Mouse (Mus musculus) neural tube, embryonic 11.5 days (tissue): Measurements from ENCODE around the gene Lgals9. TPM values are rescaled to one million over a fixed set of nuclear protein-coding genes. Genes with fewer than 3 reads are reported as not detected.
A peak's percentile ranks its signal among the peaks of the same experiment; 100 is the strongest.

Experiments used
- ATAC-seq: fragments of 200-750 bp; cut with Nextera tagmentation; 2 replicates; pipeline ENCODE4 v1.8.0; 2017; ENCODE audit warnings: moderate number of reproducible peaks, mild to moderate bottlenecking, moderate TSS enrichment, moderate library complexity; ENCODE audit not compliant: insufficient read depth, low FRiP score, low TSS enrichment
- DNase-seq: peaks from one replicate; pipeline ENCODE4 v3.0.0-alpha.2; 2015; ENCODE audit warnings: low spot score
- H3K27ac ChIP-seq: fragments of 300-500 bp; sonication (generic); 2 replicates; pipeline ENCODE4 v1.5.1; 2014; ENCODE audit warnings: low read depth, mild to moderate bottlenecking, low read length
- H3K27me3 ChIP-seq: fragments of 300-500 bp; sonication (generic); 2 replicates; pipeline ENCODE4 v1.6.1; 2014; ENCODE audit warnings: mild to moderate bottlenecking, low read length, mixed read lengths; ENCODE audit not compliant: control insufficient read depth, insufficient read depth
- H3K36me3 ChIP-seq: fragments of 300-500 bp; sonication (generic); 2 replicates; pipeline ENCODE4 v1.6.1; 2014; ENCODE audit warnings: mild to moderate bottlenecking, low read length, moderate library complexity, mixed read lengths; ENCODE audit not compliant: control insufficient read depth, insufficient read depth
- H3K4me1 ChIP-seq: fragments of 300-500 bp; sonication (generic); 2 replicates; pipeline ENCODE4 v1.6.1; 2014; ENCODE audit warnings: low read length, mixed read lengths; ENCODE audit not compliant: control insufficient read depth, insufficient read depth
- H3K4me2 ChIP-seq: fragments of 300-500 bp; sonication (generic); 2 replicates; pipeline ENCODE4 v1.6.1; 2014; ENCODE audit warnings: low read depth, mild to moderate bottlenecking, moderate library complexity
- H3K4me3 ChIP-seq: fragments of 300-500 bp; sonication (generic); 2 replicates; pipeline ENCODE4 v1.5.1; 2014; ENCODE audit warnings: low read depth, low read length
- H3K9ac ChIP-seq: fragments of 300-500 bp; sonication (generic); 2 replicates; pipeline ENCODE4 v1.6.1; 2014; ENCODE audit warnings: mild to moderate bottlenecking, low read length
- H3K9me3 ChIP-seq: fragments of 300-500 bp; sonication (generic); 2 replicates; pipeline ENCODE4 v1.6.1; 2016; ENCODE audit warnings: low read length; ENCODE audit not compliant: control insufficient read depth
- WGBS: fragments of 180-500 bp; shearing (Covaris S2); extraction: QIAGEN DNeasy Blood & Tissue Kit; methylation state at CpG from one replicate; pipeline ENCODE4 v1.1.7; 2014; 5-methylcytosine and 5-hydroxymethylcytosine counted together
- polyA plus RNA-seq: library from polyadenylated mRNA; unstranded; fragments of >200 nt; fragmentation: Nextera tagmentation; extraction: Ambion mirVana; gene quantifications from 2 replicates; pipeline ENCODE4 v1.2.1, GENCODE M21; 2014

The Lgals9 gene
- polyA plus RNA-seq, 1 experiment from 2014 or later, result 5.9 TPM

GRCm38 (mm10) chr11:78956260-78956659 lies 28.5 kb downstream of the Lgals9 start:
- Histone ChIP-seq H3K36me3 (no peaks in the 10 kb centered on the region), H3K27me3 (no peaks in the 10 kb centered on the region), H3K27ac (no peak overlapping the region), H3K4me1 (no peaks in the 10 kb centered on the region), H3K4me2 (no peak overlapping the region), H3K9me3 (no peaks in the 10 kb centered on the region), H3K4me3 (no peak overlapping the region), H3K9ac (no peak overlapping the region)
- no peak for ATAC-seq
- DNase-seq, result peak; percentile 76
- WGBS, result 10% methylated on average over 7 of the region's 7 CpGs

- Histone ChIP-seq H3K27ac (no peak overlapping the region), H3K4me2 (no peak overlapping the region), H3K4me1 (no peaks in the 10 kb centered on the region), H3K9me3 (no peaks in the 10 kb centered on the region), H3K27me3 (no peaks in the 10 kb centered on the region), H3K9ac (no peak overlapping the region), H3K4me3 (no peak overlapping the region), H3K36me3 (no peaks in the 10 kb centered on the region)
- DNase-seq (peak; percentile 66), ATAC-seq (no peak)
- WGBS, result 10% methylated on average over 17 of the region's 17 CpGs
Measured at GRCm38 (mm10) chr11:78952467-78952866, 32.3 kb downstream of the Lgals9 start.

GRCm38 (mm10) chr11:78950365-78950764 lies 34.4 kb downstream of the Lgals9 start:
- H3K36me3 ChIP-seq, result no peaks in the 10 kb centered on the region
- H3K27ac ChIP-seq, result no peak overlapping the region
- no peak overlapping the region for H3K4me3 ChIP-seq
- no peak overlapping the region for H3K9ac ChIP-seq
- no peaks in the 10 kb centered on the region for H3K9me3 ChIP-seq
- WGBS, result 88% methylated on average over 8 of the region's 8 CpGs
- no peak overlapping the region for H3K4me2 ChIP-seq
- H3K27me3 ChIP-seq, result no peaks in the 10 kb centered on the region
- no peaks in the 10 kb centered on the region for H3K4me1 ChIP-seq
- no peak for DNase-seq
- no peak for ATAC-seq

- no peaks in the 10 kb centered on the region for H3K27me3 ChIP-seq
- no peak overlapping the region for H3K4me2 ChIP-seq
- no peaks in the 10 kb centered on the region for H3K9me3 ChIP-seq
- ATAC-seq (no peak), DNase-seq (no peak)
- H3K4me3 ChIP-seq, result no peak overlapping the region
- H3K36me3 ChIP-seq, result no peaks in the 10 kb centered on the region
- WGBS, result 93% methylated on average over 1 of the region's 1 CpGs
- no peaks in the 10 kb centered on the region for H3K4me1 ChIP-seq
- no peak overlapping the region for H3K9ac ChIP-seq
- no peak overlapping the region for H3K27ac ChIP-seq
Measured at GRCm38 (mm10) chr11:78943083-78943482, 41.7 kb downstream of the Lgals9 start.

GRCm38 (mm10) chr11:78935178-78935577 lies 49.6 kb downstream of the Lgals9 start:
- H3K9ac ChIP-seq, result no peak overlapping the region
- H3K27me3 ChIP-seq, result no peaks in the 10 kb centered on the region
- no peaks in the 10 kb centered on the region for H3K9me3 ChIP-seq
- no peak overlapping the region for H3K4me2 ChIP-seq
- H3K36me3 ChIP-seq, result no peaks in the 10 kb centered on the region
- no peak overlapping the region for H3K4me3 ChIP-seq
- no peak overlapping the region for H3K27ac ChIP-seq
- no peaks in the 10 kb centered on the region for H3K4me1 ChIP-seq
- no peak for ATAC-seq
- DNase-seq, result no peak
- WGBS, result 87% methylated on average over 6 of the region's 6 CpGs

GRCm38 (mm10) chr11:78934727-78935126 lies 50.0 kb downstream of the Lgals9 start:
- ATAC-seq (no peak), DNase-seq (no peak)
- no peak overlapping the region for H3K27ac ChIP-seq
- no peaks in the 10 kb centered on the region for H3K36me3 ChIP-seq
- no peak overlapping the region for H3K9ac ChIP-seq
- no peaks in the 10 kb centered on the region for H3K9me3 ChIP-seq
- H3K4me3 ChIP-seq, result no peak overlapping the region
- 74% methylated on average over 4 of the region's 4 CpGs for WGBS
- no peaks in the 10 kb centered on the region for H3K4me1 ChIP-seq
- no peaks in the 10 kb centered on the region for H3K27me3 ChIP-seq
- no peak overlapping the region for H3K4me2 ChIP-seq

GRCm38 (mm10) chr11:78934307-78934706 lies 50.4 kb downstream of the Lgals9 start:
- Histone ChIP-seq H3K4me2 (no peak overlapping the region), H3K27ac (no peak overlapping the region), H3K9ac (no peak overlapping the region), H3K4me1 (no peaks in the 10 kb centered on the region), H3K4me3 (no peak overlapping the region), H3K36me3 (no peaks in the 10 kb centered on the region), H3K9me3 (no peaks in the 10 kb centered on the region), H3K27me3 (no peaks in the 10 kb centered on the region)
- DNase-seq (no peak), ATAC-seq (no peak)
- WGBS, result 82% methylated on average over 7 of the region's 7 CpGs

GRCm38 (mm10) chr11:78929345-78929744 lies 55.4 kb downstream of the Lgals9 start:
- H3K4me2 ChIP-seq, result no peak overlapping the region
- no peak overlapping the region for H3K27ac ChIP-seq
- no peaks in the 10 kb centered on the region for H3K4me1 ChIP-seq
- ATAC-seq (no peak), DNase-seq (no peak)
- H3K4me3 ChIP-seq, result no peak overlapping the region
- no peaks in the 10 kb centered on the region for H3K36me3 ChIP-seq
- no peak overlapping the region for H3K9ac ChIP-seq
- peaks cover 22% of the 10 kb centered on the region for H3K27me3 ChIP-seq
- 89% methylated on average over 5 of the region's 5 CpGs for WGBS
- H3K9me3 ChIP-seq, result no peaks in the 10 kb centered on the region

GRCm38 (mm10) chr11:78924916-78925315 lies 59.8 kb downstream of the Lgals9 start:
- H3K9me3 ChIP-seq, result no peaks in the 10 kb centered on the region
- DNase-seq (peak; percentile 56), ATAC-seq (no peak)
- peak overlapping the region; percentile 54 for H3K4me2 ChIP-seq
- H3K27me3 ChIP-seq, result peaks cover 35% of the 10 kb centered on the region
- WGBS, result 0% methylated on average over 37 of the region's 37 CpGs
- peak overlapping the region; percentile 32 for H3K4me3 ChIP-seq
- H3K9ac ChIP-seq, result peak overlapping the region; percentile 45; the same call in 1 of the 2 replicates
- no peaks in the 10 kb centered on the region for H3K4me1 ChIP-seq
- no peaks in the 10 kb centered on the region for H3K36me3 ChIP-seq
- no peak overlapping the region for H3K27ac ChIP-seq
